Mouse (Mus musculus) CH12.LX (cell line): ENCODE data around the gene Ltn1. TPM values are rescaled to one million over a fixed set of nuclear protein-coding genes. Genes with fewer than 3 reads are reported as not detected.
A peak's percentile ranks its signal among the peaks of the same experiment; 100 is the strongest.

ENCODE experiments used
- DNase-seq: peaks from one replicate; pipeline ENCODE4 v3.0.0-alpha.2; 2013; ENCODE audit errors: extremely low read depth
- H3K27ac ChIP-seq: 2 replicates; pipeline ENCODE4 v1.5.1; 2012; ENCODE audit warnings: low read depth, mild to moderate bottlenecking, control low read depth, moderate library complexity; ENCODE audit not compliant: insufficient read depth
- H3K27me3 ChIP-seq: replicated peaks from 2 replicates; pipeline ENCODE3; 2012; ENCODE audit warnings: inconsistent platforms
- H3K36me3 ChIP-seq, 2 experiments: replicated peaks in 1 of 2; 2 replicates each; pipeline versions ENCODE3 to v1.6.1; 2012; ENCODE audit warnings: inconsistent platforms in 1 of 2, low read length in 1 of 2, mild to moderate bottlenecking in 1 of 2, mixed read lengths in 1 of 2, moderate library complexity in 1 of 2; ENCODE audit not compliant: control insufficient read depth in 1 of 2, insufficient read depth in 1 of 2
- H3K4me1 ChIP-seq, 2 experiments: 2 replicates each; pipeline ENCODE4 v1.6.1; 2012; ENCODE audit warnings: inconsistent platforms in 1 of 2, moderate library complexity in 1 of 2; ENCODE audit not compliant: insufficient read depth in 2 of 2, control insufficient read depth in 1 of 2
- H3K4me2 ChIP-seq: 2 replicates; pipeline ENCODE4 v1.6.1; 2012; ENCODE audit warnings: low read depth, mild to moderate bottlenecking, control low read depth; ENCODE audit not compliant: poor library complexity, insufficient read depth, severe bottlenecking
- H3K4me3 ChIP-seq, 3 experiments: fragments of 150-350 bp in 1 of 3; sonication (generic) in 1 of 3; replicated peaks in 1 of 3; 2 replicates each; pipeline versions ENCODE3 to v1.5.1; 2011 to 2012; ENCODE audit warnings: low read depth in 2 of 3, low read length in 2 of 3, mild to moderate bottlenecking in 2 of 3, moderate library complexity in 2 of 3, control low read depth in 1 of 3, improper control_type of control experiment in 1 of 3, inconsistent platforms in 1 of 3, mixed read lengths in 1 of 3; ENCODE audit not compliant: poor library complexity in 1 of 3
- H3K79me2 ChIP-seq: replicated peaks from 2 replicates; pipeline ENCODE4 v1.6.1; 2012; ENCODE audit warnings: mild to moderate bottlenecking, moderate library complexity; ENCODE audit not compliant: control insufficient read depth, poor library complexity, insufficient read depth, severe bottlenecking; ENCODE audit errors: extremely low read depth
- H3K9ac ChIP-seq: 2 replicates; pipeline ENCODE4 v1.6.1; 2012; ENCODE audit warnings: low read depth, mild to moderate bottlenecking, control low read depth, moderate library complexity; ENCODE audit not compliant: insufficient read depth
- H3K9me3 ChIP-seq: replicated peaks from 2 replicates; pipeline ENCODE3; 2012; ENCODE audit warnings: low read length, inconsistent platforms, mixed read lengths
- BHLHE40 ChIP-seq: IDR thresholded peaks from 2 replicates; pipeline ENCODE4 v1.6.1; 2011; ENCODE audit warnings: mild to moderate bottlenecking, low read depth, low read length, improper control_type of control experiment
- CHD1 ChIP-seq: IDR thresholded peaks from 2 replicates; pipeline ENCODE4 v1.6.1; 2012; ENCODE audit warnings: low read depth, low read length, improper control_type of control experiment, inconsistent platforms
- CHD2 ChIP-seq: IDR thresholded peaks from 2 replicates; pipeline ENCODE4 v1.6.1; 2011; ENCODE audit warnings: low read length, improper control_type of control experiment
- CTCF ChIP-seq, 2 experiments: IDR thresholded peaks in 1 of 2; conservative IDR thresholded peaks in 1 of 2; 2 replicates each; pipeline ENCODE4 v1.5.1; 2011 to 2012; ENCODE audit warnings: low read depth in 2 of 2, low read length in 2 of 2, improper control_type of control experiment in 1 of 2, inconsistent platforms in 1 of 2, mild to moderate bottlenecking in 1 of 2, moderate library complexity in 1 of 2
- E2F4 ChIP-seq: IDR thresholded peaks from 2 replicates; pipeline ENCODE4 v1.6.1; 2011; ENCODE audit warnings: low read depth, low read length, improper control_type of control experiment; ENCODE audit not compliant: insufficient replicate concordance
- ELF1 ChIP-seq: IDR thresholded peaks from 2 replicates; pipeline ENCODE4 v1.6.1; 2014; ENCODE audit warnings: low read depth, mild to moderate bottlenecking, inconsistent platforms, low read length, improper control_type of control experiment
- EP300 ChIP-seq: IDR thresholded peaks from 2 replicates; pipeline ENCODE4 v1.6.1; 2011; ENCODE audit warnings: low read length, improper control_type of control experiment
- ETS1 ChIP-seq: conservative IDR thresholded peaks from 2 replicates; pipeline ENCODE4 v1.6.1; 2012; ENCODE audit warnings: low read depth, mild to moderate bottlenecking, inconsistent platforms, low read length, improper control_type of control experiment, moderate library complexity
- GABPA ChIP-seq: IDR thresholded peaks from 2 replicates; pipeline ENCODE4 v1.6.1; 2012; ENCODE audit warnings: low read depth, low read length, improper control_type of control experiment, inconsistent platforms; ENCODE audit not compliant: insufficient replicate concordance
- HCFC1 ChIP-seq: IDR thresholded peaks from 2 replicates; pipeline ENCODE4 v1.6.1; 2012; ENCODE audit warnings: low read depth, mild to moderate bottlenecking, inconsistent platforms, low read length, improper control_type of control experiment
- IRF4 ChIP-seq: IDR thresholded peaks from 2 replicates; pipeline ENCODE4 v1.6.1; 2014; ENCODE audit warnings: low read depth, mild to moderate bottlenecking, inconsistent platforms, low read length, improper control_type of control experiment
- JUN ChIP-seq: IDR thresholded peaks from 2 replicates; pipeline ENCODE4 v1.6.1; 2011; ENCODE audit warnings: low read depth, mild to moderate bottlenecking, low read length, improper control_type of control experiment, moderate library complexity; ENCODE audit not compliant: insufficient read depth
- KAT2A ChIP-seq: IDR thresholded peaks from 2 replicates; pipeline ENCODE4 v1.6.1; 2012; ENCODE audit warnings: low read length, improper control_type of control experiment, inconsistent platforms; ENCODE audit not compliant: insufficient replicate concordance
- MAFK ChIP-seq: IDR thresholded peaks from 2 replicates; pipeline ENCODE4 v1.6.1; 2011; ENCODE audit warnings: low read length, improper control_type of control experiment; ENCODE audit not compliant: insufficient replicate concordance
- MAX ChIP-seq: IDR thresholded peaks from 2 replicates; pipeline ENCODE4 v1.6.1; 2011; ENCODE audit warnings: low read length, improper control_type of control experiment
- MAZ ChIP-seq: IDR thresholded peaks from 2 replicates; pipeline ENCODE4 v1.6.1; 2012; ENCODE audit warnings: low read depth, mild to moderate bottlenecking, inconsistent platforms, low read length, improper control_type of control experiment, moderate library complexity
- MEF2A ChIP-seq: IDR thresholded peaks from 2 replicates; pipeline ENCODE4 v1.6.1; 2014; ENCODE audit warnings: low read depth, mild to moderate bottlenecking, inconsistent platforms, low read length, improper control_type of control experiment, borderline replicate concordance
- MXI1 ChIP-seq: IDR thresholded peaks from 2 replicates; pipeline ENCODE4 v1.6.1; 2011; ENCODE audit warnings: mild to moderate bottlenecking, low read depth, low read length, improper control_type of control experiment
- MYC ChIP-seq: IDR thresholded peaks from 2 replicates; pipeline ENCODE4 v1.6.1; 2011; ENCODE audit warnings: low read depth, mild to moderate bottlenecking, improper control_type of control experiment, low read length
- NELFE ChIP-seq: IDR thresholded peaks from 2 replicates; pipeline ENCODE4 v1.6.1; 2011; ENCODE audit warnings: low read depth, low read length, improper control_type of control experiment
- NRF1 ChIP-seq: IDR thresholded peaks from 2 replicates; pipeline ENCODE4 v1.6.1; 2014; ENCODE audit warnings: low read depth, mild to moderate bottlenecking, inconsistent platforms, low read length, improper control_type of control experiment, moderate library complexity
- PAX5 ChIP-seq: IDR thresholded peaks from 2 replicates; pipeline ENCODE4 v1.6.1; 2012; ENCODE audit warnings: low read length, inconsistent platforms, mixed read lengths
- POLR2A ChIP-seq: IDR thresholded peaks from 2 replicates; pipeline ENCODE4 v1.6.1; 2011; ENCODE audit warnings: low read depth, mild to moderate bottlenecking, improper control_type of control experiment, low read length
- POLR2AphosphoS2 ChIP-seq: IDR thresholded peaks from 2 replicates; pipeline ENCODE4 v1.6.1; 2011; ENCODE audit warnings: low read depth, low read length, improper control_type of control experiment
- RAD21 ChIP-seq: IDR thresholded peaks from 2 replicates; pipeline ENCODE4 v1.6.1; 2011; ENCODE audit warnings: low read depth, mild to moderate bottlenecking, low read length, improper control_type of control experiment, moderate library complexity
- RCOR1 ChIP-seq: conservative IDR thresholded peaks from 2 replicates; pipeline ENCODE4 v1.6.1; 2012; ENCODE audit warnings: low read depth, mild to moderate bottlenecking, inconsistent platforms, low read length, improper control_type of control experiment
- SIN3A ChIP-seq: IDR thresholded peaks from 2 replicates; pipeline ENCODE4 v1.6.1; 2012; ENCODE audit warnings: low read length, improper control_type of control experiment, inconsistent platforms
- SMC3 ChIP-seq: IDR thresholded peaks from 2 replicates; pipeline ENCODE4 v1.6.1; 2011; ENCODE audit warnings: low read depth, low read length, improper control_type of control experiment
- TBP ChIP-seq: conservative IDR thresholded peaks from 2 replicates; pipeline ENCODE4 v1.6.1; 2011; ENCODE audit warnings: low read depth, low read length, improper control_type of control experiment
- TCF12 ChIP-seq: IDR thresholded peaks from 2 replicates; pipeline ENCODE4 v1.6.1; 2014; ENCODE audit warnings: low read depth, mild to moderate bottlenecking, inconsistent platforms, low read length, improper control_type of control experiment
- UBTF ChIP-seq: IDR thresholded peaks from 2 replicates; pipeline ENCODE4 v1.6.1; 2012; ENCODE audit warnings: low read depth, mild to moderate bottlenecking, inconsistent platforms, low read length, improper control_type of control experiment, moderate library complexity
- USF1 ChIP-seq: IDR thresholded peaks from 2 replicates; pipeline ENCODE4 v1.6.1; 2014; ENCODE audit warnings: low read depth, mild to moderate bottlenecking, inconsistent platforms, low read length, improper control_type of control experiment
- USF2 ChIP-seq: conservative IDR thresholded peaks from 2 replicates; pipeline ENCODE4 v1.6.1; 2011; ENCODE audit warnings: low read depth, low read length, improper control_type of control experiment
- ZC3H11A ChIP-seq: IDR thresholded peaks from 2 replicates; pipeline ENCODE4 v1.6.1; 2012; ENCODE audit warnings: low read depth, mild to moderate bottlenecking, inconsistent platforms, low read length, improper control_type of control experiment
- ZKSCAN1 ChIP-seq: IDR thresholded peaks from 2 replicates; pipeline ENCODE4 v1.6.1; 2012; ENCODE audit warnings: low read depth, inconsistent platforms, low read length, improper control_type of control experiment, borderline replicate concordance
- ZMIZ1 ChIP-seq: IDR thresholded peaks from 2 replicates; pipeline ENCODE4 v1.6.1; 2012; ENCODE audit warnings: low read depth, mild to moderate bottlenecking, inconsistent platforms, low read length, improper control_type of control experiment
- ZNF384 ChIP-seq: IDR thresholded peaks from 2 replicates; pipeline ENCODE4 v1.6.1; 2012; ENCODE audit warnings: low read depth, low read length, improper control_type of control experiment, inconsistent platforms
- dilution Hi-C: fragments of 300-500 bp; cut with MboI; formaldehyde crosslinking; loops from 2 replicates; pipeline ENCODE4 v1.14.3; 2020; ENCODE audit warnings: low sequenced_read_pairs; ENCODE audit not compliant: extremely low pct_unique_long_range_greater_than_20kb, extremely low pct_ligation_motif_present
- in situ Hi-C: fragments of 300-500 bp; cut with MboI; formaldehyde crosslinking; loops from 3 replicates; pipeline ENCODE4 v1.14.3; 2019; ENCODE audit warnings: low sequenced_read_pairs, low pct_ligation_motif_present, low pct_unique_long_range_greater_than_20kb, mixed read lengths
- polyA plus RNA-seq: library from polyadenylated mRNA; unstranded; fragments of >175 nt; gene quantifications from 2 replicates; pipeline ENCODE4 v1.2.1, GENCODE M21; 2012; ENCODE audit warnings: low read depth; ENCODE audit not compliant: insufficient read length
- total RNA-seq, 2 experiments: library from RNA; depleted of rRNA; stranded (reverse); fragments of 300-350 nt in 1 of 2; fragments of >200 nt in 1 of 2; gene quantifications; 2 replicates each; pipeline ENCODE4 v1.2.3; 2012 to 2014

Gene Ltn1
- 21.5 and 22.8 TPM in 2 replicates for total RNA-seq (2012; rRNA removed)
- 30.8 and 33.0 TPM in 2 replicates for total RNA-seq (2014; rRNA removed)
- polyA plus RNA-seq, result 31.8 and 34.6 TPM in 2 replicates

DNA sequence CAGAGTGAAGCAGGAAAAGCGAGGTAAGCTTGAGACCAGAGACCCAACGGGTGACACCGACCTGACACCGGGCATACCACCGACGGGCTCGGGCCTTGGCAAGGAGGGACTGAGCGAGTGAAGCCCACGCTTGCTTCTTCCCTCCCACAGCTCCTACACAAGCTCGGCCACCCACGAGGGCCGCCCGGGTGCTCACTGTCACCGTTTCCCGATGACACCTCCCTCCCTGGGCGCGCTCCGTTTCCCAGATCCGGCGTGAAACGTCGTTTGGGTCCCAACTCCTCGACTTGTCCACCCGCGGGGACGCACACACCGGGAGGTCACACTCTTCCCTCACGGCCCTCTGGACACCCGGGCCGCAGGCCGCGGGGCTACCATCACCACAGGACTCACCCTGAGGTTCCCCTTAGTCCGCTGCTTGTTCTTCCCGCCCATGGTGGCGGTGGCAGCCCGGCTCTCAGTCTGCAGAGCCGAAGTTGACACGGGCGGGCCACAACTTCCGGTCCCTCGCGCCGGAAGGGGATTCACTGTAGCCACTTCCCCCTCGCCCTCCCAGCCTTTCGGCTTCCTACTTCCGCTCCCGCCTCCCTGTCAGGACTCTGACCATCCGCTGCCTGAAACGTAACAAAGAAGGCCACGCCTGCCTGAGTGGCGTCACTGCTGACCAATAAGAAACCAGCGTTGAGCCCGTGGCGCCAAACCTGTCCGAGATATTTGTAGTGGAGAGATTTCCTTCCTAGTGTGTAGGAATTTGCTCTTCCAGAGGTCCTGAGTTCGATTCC, at the start of gene Ltn1:
TSS of gene Ltn1 (minus strand) at position 580 of the 782 bp plus-strand sequence.
- peak within 1 kb of the TSS; percentile 64 to 99 (median 98) for H3K4me3 ChIP-seq
- H3K27me3 ChIP-seq, result no peaks in the 10 kb centered on the region
- peak within 1 kb of the TSS; percentile 73 for H3K4me2 ChIP-seq
- dilution Hi-C loops, result no loop called here
- H3K79me2 ChIP-seq, result peaks cover 44% of the 10 kb centered on the region
- H3K9me3 ChIP-seq, result no peaks in the 10 kb centered on the region
- peaks cover 0 to 34% of the 10 kb centered on the region in 2 experiments; a peak in 2 of 4 replicates for H3K4me1 ChIP-seq
- in situ Hi-C loops, result no loop called here
- DNase-seq, result peak; percentile 100
- H3K36me3 ChIP-seq, result peaks cover 13 to 57% of the 10 kb centered on the region in 2 experiments
- H3K9ac ChIP-seq, result peak within 1 kb of the TSS; percentile 91
- H3K27ac ChIP-seq, result peak within 1 kb of the TSS; percentile 59
- TF ChIP-seq ELF1 (peak; percentile 100), GABPA (no peak; the same call in 1 of the 2 replicates), RCOR1 (no peak), USF2 (no peak), POLR2A (peak; percentile 92), PAX5 (no peak), MYC (peak; percentile 43; the same call in 1 of the 2 replicates), TCF12 (peak; percentile 74; the same call in 1 of the 2 replicates), MAX (peak; percentile 85), SIN3A (peak; percentile 96), POLR2AphosphoS2 (peak; percentile 76), MXI1 (peak; percentile 85; the same call in 1 of the 2 replicates), MEF2A (peak; percentile 77; the same call in 1 of the 2 replicates), NRF1 (0 out of 2 replicates have a peak, but pooled peaks have one; percentile 12), ZMIZ1 (no peak; the same call in 1 of the 2 replicates), KAT2A (peak; percentile 93; the same call in 1 of the 2 replicates), MAFK (no peak), CHD1 (no peak), ZC3H11A (no peak), NELFE (peak; percentile 93), UBTF (no peak), SMC3 (no peak), USF1 (no peak; the same call in 1 of the 2 replicates), ZKSCAN1 (no peak), RAD21 (no peak), BHLHE40 (no peak; the same call in 1 of the 2 replicates), MAZ (0 out of 2 replicates have a peak, but pooled peaks have one; percentile 76), HCFC1 (peak; percentile 91), IRF4 (peak; percentile 78; the same call in 1 of the 2 replicates), CHD2 (peak; percentile 97), EP300 (no peak), ZNF384 (no peak), TBP (no peak; the same call in 1 of the 2 replicates), ETS1 (no peak; the same call in 1 of the 2 replicates), JUN (0 out of 2 replicates have a peak, but pooled peaks have one; percentile 14), E2F4 (peak; percentile 100), CTCF (conservative IDR thresholded peaks at IDR 0.05 in 1 of 2, IDR thresholded peaks at IDR 0.05 in 1 of 2; ENCODE audit: low read depth in 2 of 2, low read length in 2 of 2) (no peak)
